Mouse (Mus musculus): ENCODE results near the gene Shc2. TPM values are rescaled to one million over a fixed set of nuclear protein-coding genes. Genes with fewer than 3 reads are reported as not detected.

Gene Shc2
- polyA plus RNA-seq (2015; fragmentation: Nextera tagmentation; extraction: Ambion mirVana), result 12.3 and 16.0 TPM in 2 replicates

DNA sequence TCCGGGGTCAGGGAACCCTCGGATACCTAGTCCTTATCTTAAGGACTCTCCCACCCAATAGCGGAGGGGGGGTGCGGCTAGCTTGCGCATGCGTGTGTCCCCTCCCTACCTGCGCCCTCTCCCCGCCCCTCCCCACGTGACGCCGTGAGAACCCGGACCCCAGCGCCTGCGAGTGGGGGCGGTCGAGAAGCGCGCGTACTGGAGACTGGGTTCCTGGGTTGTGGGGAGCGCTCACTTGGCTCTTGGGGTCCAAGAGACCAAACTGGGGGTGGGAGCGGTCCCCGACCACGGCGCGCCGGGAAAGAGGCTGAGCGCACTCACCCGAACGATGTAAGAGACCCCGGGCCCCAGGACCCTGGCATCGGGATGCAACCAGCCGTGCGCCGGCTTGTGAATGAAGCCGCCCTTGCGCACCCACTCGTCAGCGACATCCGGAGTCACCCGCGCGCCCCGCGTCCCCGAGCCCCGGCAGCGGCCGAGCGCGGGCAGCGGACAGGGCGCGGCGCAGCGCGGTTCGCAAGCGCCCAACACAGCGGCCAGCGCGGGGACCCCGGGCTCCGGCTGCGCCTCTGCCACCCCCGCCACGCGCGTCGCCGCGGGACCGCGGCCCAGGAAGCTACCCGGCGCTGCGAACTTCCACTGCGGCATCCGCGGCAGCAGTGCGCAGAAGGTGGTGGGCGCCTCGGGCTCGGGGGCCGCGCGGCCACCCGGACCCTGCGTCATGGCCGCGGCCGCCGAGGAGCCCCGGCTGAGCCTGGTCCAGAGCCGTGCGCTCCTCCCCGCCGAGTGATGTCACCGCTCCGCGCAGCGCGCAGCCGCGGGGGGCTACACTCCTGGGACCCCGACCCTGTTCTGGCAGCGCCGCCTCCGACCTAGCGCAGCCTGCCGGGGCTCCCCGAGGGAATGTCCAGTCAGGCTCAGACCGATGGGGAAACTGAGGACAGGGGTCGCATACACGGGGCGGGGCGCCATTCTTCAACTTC lies at the start of gene Shc2:
Shc2 (minus strand) TSS at position 791 of the 983 bp plus-strand sequence.
- Histone ChIP-seq H3K4me1 (replicated peaks; ENCODE audit: control insufficient read depth, insufficient read depth, low read length) (peaks cover 16% of the 10 kb centered on the region), H3K27me3 (replicated peaks; ENCODE audit: control insufficient read depth, insufficient read depth, low read length) (peaks cover 12% of the 10 kb centered on the region), H3K27ac (ENCODE audit: low read length) (peak within 1 kb of the TSS; percentile 83), H3K36me3 (ENCODE audit: control insufficient read depth, insufficient read depth) (no peaks in the 10 kb centered on the region), H3K9ac (replicated peaks; ENCODE audit: low read depth, low read length) (peak within 1 kb of the TSS; percentile 76), H3K9me3 (ENCODE audit: control insufficient read depth, low read length) (no peaks in the 10 kb centered on the region), H3K4me3 (replicated peaks; ENCODE audit: low read length) (peak within 1 kb of the TSS; percentile 62), H3K4me2 (ENCODE audit: low read length) (peak within 1 kb of the TSS; percentile 88)
- peak; percentile 89 for ATAC-seq
- under 1% methylated on average over 111 of the region's 116 CpGs for WGBS

GRCm38 (mm10) chr10:79687513-79687912 lies 49.8 kb upstream of the Shc2 start:
- no peak overlapping the region for H3K4me2 ChIP-seq (ENCODE audit: low read length)
- 97% methylated on average over 6 of the region's 6 CpGs for WGBS
- H3K4me1 ChIP-seq (replicated peaks; ENCODE audit: control insufficient read depth, insufficient read depth, low read length), result peaks cover 14% of the 10 kb centered on the region
- no peak overlapping the region for H3K27ac ChIP-seq (ENCODE audit: low read length)
- ATAC-seq, result no peak
- no peaks in the 10 kb centered on the region for H3K9me3 ChIP-seq (ENCODE audit: control insufficient read depth, low read length)
- H3K4me3 ChIP-seq (replicated peaks; ENCODE audit: low read length), result no peak overlapping the region
- no peaks in the 10 kb centered on the region for H3K27me3 ChIP-seq (replicated peaks; ENCODE audit: control insufficient read depth, insufficient read depth, low read length)
- peaks cover 21% of the 10 kb centered on the region for H3K36me3 ChIP-seq (ENCODE audit: control insufficient read depth, insufficient read depth)
- no peak overlapping the region for H3K9ac ChIP-seq (replicated peaks; ENCODE audit: low read depth, low read length)

DNA sequence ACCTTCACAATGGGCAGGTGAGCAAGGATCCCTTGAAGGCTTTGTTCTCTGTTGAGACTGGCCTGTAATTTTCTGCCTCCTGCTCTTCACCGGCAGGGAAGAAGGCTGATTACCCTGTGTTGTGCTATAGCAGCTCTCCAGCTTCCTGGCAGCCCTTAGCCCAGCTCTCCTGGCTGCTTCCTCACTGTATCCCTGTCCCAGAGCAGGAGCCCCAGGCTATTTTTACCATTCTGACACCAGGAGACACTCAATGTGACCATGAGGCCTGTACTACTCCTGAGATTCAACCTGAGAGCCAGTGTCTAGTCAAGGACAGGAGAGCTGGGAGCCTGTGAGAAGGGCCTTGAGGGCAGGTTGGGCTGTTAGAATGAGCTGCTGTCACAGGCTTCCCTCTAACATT lies 49.0 kb upstream of the Shc2 start:
- ATAC-seq, result no peak
- Histone ChIP-seq H3K4me3 (replicated peaks; ENCODE audit: low read length) (no peak overlapping the region), H3K27ac (ENCODE audit: low read length) (no peak overlapping the region), H3K9ac (replicated peaks; ENCODE audit: low read depth, low read length) (no peak overlapping the region), H3K9me3 (ENCODE audit: control insufficient read depth, low read length) (no peaks in the 10 kb centered on the region), H3K4me1 (replicated peaks; ENCODE audit: control insufficient read depth, insufficient read depth, low read length) (peaks cover 14% of the 10 kb centered on the region), H3K4me2 (ENCODE audit: low read length) (no peak overlapping the region), H3K27me3 (replicated peaks; ENCODE audit: control insufficient read depth, insufficient read depth, low read length) (no peaks in the 10 kb centered on the region), H3K36me3 (ENCODE audit: control insufficient read depth, insufficient read depth) (peaks cover 21% of the 10 kb centered on the region)
- WGBS, result 100% methylated on average over 1 of the region's 1 CpGs

GRCm38 (mm10) chr10:79686219-79686618 lies 48.5 kb upstream of the Shc2 start:
- peaks cover 21% of the 10 kb centered on the region for H3K36me3 ChIP-seq (ENCODE audit: control insufficient read depth, insufficient read depth)
- H3K27me3 ChIP-seq (replicated peaks; ENCODE audit: control insufficient read depth, insufficient read depth, low read length), result no peaks in the 10 kb centered on the region
- no peak for ATAC-seq
- H3K4me3 ChIP-seq (replicated peaks; ENCODE audit: low read length), result no peak overlapping the region
- no peaks in the 10 kb centered on the region for H3K9me3 ChIP-seq (ENCODE audit: control insufficient read depth, low read length)
- H3K9ac ChIP-seq (replicated peaks; ENCODE audit: low read depth, low read length), result no peak overlapping the region
- H3K4me1 ChIP-seq (replicated peaks; ENCODE audit: control insufficient read depth, insufficient read depth, low read length), result peaks cover 16% of the 10 kb centered on the region
- no peak overlapping the region for H3K27ac ChIP-seq (ENCODE audit: low read length)
- 86% methylated on average over 2 of the region's 2 CpGs for WGBS
- no peak overlapping the region for H3K4me2 ChIP-seq (ENCODE audit: low read length)

DNA sequence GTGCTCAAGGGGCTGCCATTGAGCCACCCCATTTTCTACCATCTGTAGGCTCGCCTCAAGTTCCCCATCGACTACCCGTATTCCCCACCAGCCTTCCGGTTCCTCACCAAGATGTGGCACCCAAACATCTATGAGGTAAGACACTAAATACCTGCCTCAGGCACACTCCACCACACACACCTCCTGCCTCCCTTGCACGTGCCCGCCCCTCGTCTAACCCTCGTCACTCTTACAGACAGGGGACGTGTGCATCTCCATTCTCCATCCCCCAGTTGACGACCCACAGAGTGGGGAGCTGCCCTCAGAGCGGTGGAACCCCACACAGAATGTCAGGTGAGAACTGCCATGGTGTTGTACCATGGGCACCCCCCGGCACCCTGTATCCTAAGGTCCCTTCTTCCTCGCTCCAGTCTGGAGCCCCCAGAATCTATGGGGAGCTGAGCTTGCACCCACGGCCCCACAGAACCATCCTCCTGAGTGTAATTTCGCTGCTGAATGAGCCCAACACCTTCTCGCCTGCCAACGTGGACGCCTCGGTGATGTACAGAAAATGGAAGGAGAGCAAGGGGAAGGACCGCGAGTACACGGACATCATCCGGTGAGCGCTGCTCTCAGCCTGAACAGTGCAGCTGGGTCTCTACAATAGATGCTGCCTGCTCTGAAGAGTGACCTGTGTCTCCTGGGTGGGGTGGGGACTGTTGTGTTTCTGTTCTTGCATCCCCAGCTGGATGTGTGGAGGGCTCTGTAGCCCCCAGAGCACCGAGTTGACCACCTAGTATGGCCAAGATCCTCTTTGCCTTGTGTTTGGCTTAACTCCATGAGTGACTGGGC lies 47.3 kb upstream of the Shc2 start:
- H3K4me1 ChIP-seq (replicated peaks; ENCODE audit: control insufficient read depth, insufficient read depth, low read length), result peaks cover 20% of the 10 kb centered on the region
- 95% methylated on average over 25 of the region's 25 CpGs for WGBS
- H3K27me3 ChIP-seq (replicated peaks; ENCODE audit: control insufficient read depth, insufficient read depth, low read length), result no peaks in the 10 kb centered on the region
- ATAC-seq, result no peak
- no peak overlapping the region for H3K4me2 ChIP-seq (ENCODE audit: low read length)
- no peak overlapping the region for H3K27ac ChIP-seq (ENCODE audit: low read length)
- peaks cover 21% of the 10 kb centered on the region for H3K36me3 ChIP-seq (ENCODE audit: control insufficient read depth, insufficient read depth)
- no peak overlapping the region for H3K9ac ChIP-seq (replicated peaks; ENCODE audit: low read depth, low read length)
- H3K9me3 ChIP-seq (ENCODE audit: control insufficient read depth, low read length), result no peaks in the 10 kb centered on the region
- no peak overlapping the region for H3K4me3 ChIP-seq (replicated peaks; ENCODE audit: low read length)

- Histone ChIP-seq H3K9me3 (ENCODE audit: control insufficient read depth, low read length) (no peaks in the 10 kb centered on the region), H3K4me2 (ENCODE audit: low read length) (peak overlapping the region; percentile 91), H3K36me3 (ENCODE audit: control insufficient read depth, insufficient read depth) (peaks cover 18% of the 10 kb centered on the region), H3K27me3 (replicated peaks; ENCODE audit: control insufficient read depth, insufficient read depth, low read length) (no peaks in the 10 kb centered on the region), H3K27ac (ENCODE audit: low read length) (no peak overlapping the region), H3K4me3 (replicated peaks; ENCODE audit: low read length) (no peak overlapping the region; the same call in 1 of the 2 replicates), H3K4me1 (replicated peaks; ENCODE audit: control insufficient read depth, insufficient read depth, low read length) (peaks cover 20% of the 10 kb centered on the region), H3K9ac (replicated peaks; ENCODE audit: low read depth, low read length) (no peak overlapping the region; the same call in 1 of the 2 replicates)
- WGBS, result 89% methylated on average over 6 of the region's 6 CpGs
- ATAC-seq, result no peak
Observed at GRCm38 (mm10) chr10:79683726-79684640, 46.3 kb upstream of the Shc2 start.

DNA sequence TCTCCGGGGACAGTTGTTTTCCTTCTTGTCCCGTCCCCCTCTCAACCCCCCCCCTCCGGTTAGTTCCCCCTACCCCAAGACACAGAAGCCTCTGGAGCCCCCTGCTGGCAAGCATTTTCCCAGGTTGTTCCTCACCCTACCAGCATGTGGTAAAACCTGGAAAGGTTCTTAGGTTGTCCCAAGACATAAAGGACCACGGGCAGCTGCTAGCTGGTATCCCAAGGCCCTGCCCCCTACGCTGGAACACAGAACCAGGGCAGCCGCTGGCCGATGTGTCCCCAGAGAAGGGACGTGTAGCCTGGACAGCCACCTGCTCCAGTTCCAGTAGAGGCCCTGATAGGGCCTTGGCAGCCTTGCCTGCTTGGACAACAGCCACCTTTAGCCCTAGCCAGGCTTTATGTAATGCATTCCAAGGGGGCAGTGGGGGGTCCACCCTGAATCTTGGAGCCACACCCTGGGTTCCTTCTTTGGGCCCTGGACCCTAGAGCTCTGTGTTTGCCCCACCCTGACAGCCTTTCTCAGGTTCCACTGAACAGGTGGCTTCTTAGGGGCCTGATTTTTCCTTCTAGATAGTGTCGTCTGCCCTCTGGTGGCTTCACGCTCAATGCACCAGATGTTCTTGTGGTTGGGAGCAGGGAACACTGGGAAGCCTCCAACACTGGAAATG lies 45.3 kb upstream of the Shc2 start:
- peak overlapping the region; percentile 74 for H3K9ac ChIP-seq (replicated peaks; ENCODE audit: low read depth, low read length)
- peak overlapping the region; percentile 46; the same call in 1 of the 2 replicates for H3K27ac ChIP-seq (ENCODE audit: low read length)
- 3% methylated on average over 10 of the region's 10 CpGs for WGBS

GRCm38 (mm10) chr10:79682551-79682915 lies 44.8 kb upstream of the Shc2 start:
- Histone ChIP-seq H3K4me3 (replicated peaks; ENCODE audit: low read length) (peak overlapping the region; percentile 86), H3K4me1 (replicated peaks; ENCODE audit: control insufficient read depth, insufficient read depth, low read length) (peaks cover 20% of the 10 kb centered on the region), H3K27me3 (replicated peaks; ENCODE audit: control insufficient read depth, insufficient read depth, low read length) (no peaks in the 10 kb centered on the region), H3K9me3 (ENCODE audit: control insufficient read depth, low read length) (no peaks in the 10 kb centered on the region), H3K4me2 (ENCODE audit: low read length) (peak overlapping the region; percentile 91), H3K9ac (replicated peaks; ENCODE audit: low read depth, low read length) (peak overlapping the region; percentile 74), H3K27ac (ENCODE audit: low read length) (peak overlapping the region; percentile 46; the same call in 1 of the 2 replicates), H3K36me3 (ENCODE audit: control insufficient read depth, insufficient read depth) (peaks cover 10% of the 10 kb centered on the region)
- WGBS, result 0% methylated on average over 9 of the region's 10 CpGs
- no peak; the same call in 1 of the 2 replicates for ATAC-seq

More for the DNA sequence above, 45.3 kb upstream of the Shc2 start:
- Histone ChIP-seq H3K4me3 (replicated peaks; ENCODE audit: low read length) (peak overlapping the region; percentile 86), H3K9me3 (ENCODE audit: control insufficient read depth, low read length) (no peaks in the 10 kb centered on the region), H3K4me2 (ENCODE audit: low read length) (peak overlapping the region; percentile 91), H3K4me1 (replicated peaks; ENCODE audit: control insufficient read depth, insufficient read depth, low read length) (peaks cover 20% of the 10 kb centered on the region), H3K36me3 (ENCODE audit: control insufficient read depth, insufficient read depth) (peaks cover 10% of the 10 kb centered on the region), H3K27me3 (replicated peaks; ENCODE audit: control insufficient read depth, insufficient read depth, low read length) (no peaks in the 10 kb centered on the region)
- no peak for ATAC-seq

Measured in forebrain, embryonic 16.5 days (tissue).